In genomic region chr7:138847316-138848027, GRCm38 (mm10) we compare ENCODE assay signal across 8 mouse cellular contexts. TPM values are rescaled to one million over a fixed set of nuclear protein-coding genes. Genes with fewer than 3 reads are reported as not detected.
DNase-seq lines count a peak whose midpoint lies in the region; ATAC-seq and TF ChIP-seq lines count a peak whose summit lies in the region.

No protein-coding gene starts in this region.

- 37% methylated on average over 13 of the region's 13 CpGs for WGBS in kidney, postnatal 0 days
- WGBS in neural tube, embryonic 12.5 days, result 52% methylated on average over 13 of the region's 13 CpGs

- peak; percentile 9 for DNase-seq in kidney, postnatal 0 days (ENCODE audit: low spot score)
- no peak for DNase-seq in kidney, postnatal 14 days
- DNase-seq in c-Kit-negative CD71-positive TER-119-positive erythroid progenitor cells, embryonic 14.5 days (ENCODE audit: low read depth, low spot score), result peak; percentile 11
- DNase-seq in induced T-regulatory cell, adult 2 months (ENCODE audit: low read depth), result peak; percentile 44
- no peak for DNase-seq in gastrocnemius, adult 8-10 months (ENCODE audit: low spot score in 2 of 2)
- no peak for DNase-seq in gastrocnemius, postnatal 4 days (ENCODE audit: low spot score in 2 of 2)

- peak overlapping the region; percentile 91 for H3K4me2 ChIP-seq in kidney, postnatal 0 days (ENCODE audit: low read length)
- H3K4me2 ChIP-seq in neural tube, embryonic 12.5 days (replicated peaks), result peak overlapping the region; percentile 75

- H3K36me3 ChIP-seq in kidney, postnatal 0 days (ENCODE audit: insufficient read depth, low read length), result no peaks in the 10 kb centered on the region; the same call in 1 of the 2 replicates
- peaks cover 9% of the 10 kb centered on the region for H3K36me3 ChIP-seq in neural tube, embryonic 12.5 days

- ATAC-seq in kidney, postnatal 0 days (replicated peaks; ENCODE audit: low FRiP score, low read depth), result no peak
- no peak for ATAC-seq in neural tube, embryonic 12.5 days (ENCODE audit: low FRiP score, low read depth)
- ATAC-seq in megakaryocyte progenitor cell, adult 5-6 weeks (replicated peaks; ENCODE audit: poor library complexity), result no peak

- peaks cover 32% of the 10 kb centered on the region for H3K4me1 ChIP-seq in kidney, postnatal 0 days (replicated peaks; ENCODE audit: insufficient read depth, low read length)
- peaks cover 56% of the 10 kb centered on the region for H3K4me1 ChIP-seq in neural tube, embryonic 12.5 days

- peak overlapping the region; percentile 96 for H3K4me3 ChIP-seq in kidney, postnatal 0 days (replicated peaks; ENCODE audit: low read depth, low read length)
- H3K4me3 ChIP-seq in neural tube, embryonic 12.5 days, result peak overlapping the region; percentile 100

- peak overlapping the region; percentile 90 for H3K9ac ChIP-seq in kidney, postnatal 0 days (ENCODE audit: low read depth, low read length)
- peak overlapping the region; percentile 96 for H3K9ac ChIP-seq in neural tube, embryonic 12.5 days

- H3K27ac ChIP-seq in kidney, postnatal 0 days, result 0 out of 2 replicates have a peak overlapping the region, but pooled peaks have one; percentile 96
- no peak overlapping the region for H3K27ac ChIP-seq in neural tube, embryonic 12.5 days

- TF ChIP-seq CTCF in kidney, postnatal 0 days (IDR thresholded peaks at IDR 0.05; ENCODE audit: low read depth), result no peak

- H3K9me3 ChIP-seq in kidney, postnatal 0 days (replicated peaks; ENCODE audit: low read length), result no peaks in the 10 kb centered on the region
- no peaks in the 10 kb centered on the region for H3K9me3 ChIP-seq in neural tube, embryonic 12.5 days

- H3K27me3 ChIP-seq in kidney, postnatal 0 days (ENCODE audit: insufficient read depth, low read length), result no peaks in the 10 kb centered on the region
- no peaks in the 10 kb centered on the region for H3K27me3 ChIP-seq in neural tube, embryonic 12.5 days (replicated peaks)

RNA-seq across cellular contexts. Expression of gene Mapk1ip1, which starts 1.4 kb away (rescaled TPM):
- 16.5 and 19.5 TPM in 2 replicates for polyA plus RNA-seq in kidney, postnatal 0 days (2015; fragmentation: Nextera tagmentation; extraction: Ambion mirVana)
- 20.0 and 20.1 TPM in 2 replicates for polyA plus RNA-seq in neural tube, embryonic 12.5 days (2016; fragmentation: Nextera tagmentation; extraction: Ambion mirVana)
- total RNA-seq in megakaryocyte progenitor cell, adult 5-6 weeks (2015), result 12.4 and 16.8 TPM in 2 replicates
- 10.6 and 13.0 TPM in 2 replicates for total RNA-seq in megakaryocyte progenitor cell, adult 5-6 weeks (2017)
- total RNA-seq in gastrocnemius, adult 8-10 months (2022), result 10 to 100 TPM; 23.4 to 29.4 (median 24.6) TPM
- total RNA-seq in gastrocnemius, postnatal 4 days (2021), result 10 to 100 TPM; 13.7 to 17.7 TPM

RNA-seq across cellular contexts. Expression of gene Ppp2r2d, which starts 1.6 kb away (rescaled TPM):
- 32.1 and 33.2 TPM in 2 replicates for polyA plus RNA-seq in kidney, postnatal 0 days (2015; fragmentation: Nextera tagmentation; extraction: Ambion mirVana)
- 75.1 and 81.4 TPM in 2 replicates for polyA plus RNA-seq in neural tube, embryonic 12.5 days (2016; fragmentation: Nextera tagmentation; extraction: Ambion mirVana)
- total RNA-seq in megakaryocyte progenitor cell, adult 5-6 weeks (2015), result 32.5 and 37.0 TPM in 2 replicates
- total RNA-seq in megakaryocyte progenitor cell, adult 5-6 weeks (2017), result 33.2 and 33.8 TPM in 2 replicates
- 10 to 100 TPM; 38.1 to 42.4 (median 41.0) TPM for total RNA-seq in gastrocnemius, adult 8-10 months (2022)
- total RNA-seq in gastrocnemius, postnatal 4 days (2021), result 10 to 100 TPM; 33.4 to 42.1 TPM

Comparison
In these comparisons a context has a peak if more than half of its experiments do, and no peak if none do; other contexts are left out.
1. DNase-seq: peak in kidney, postnatal 0 days (single experiment), c-Kit-negative CD71-positive TER-119-positive erythroid progenitor cells, embryonic 14.5 days (single experiment) and induced T-regulatory cell, adult 2 months (single experiment); none in kidney, postnatal 14 days (single experiment), gastrocnemius, adult 8-10 months (0 of 2) and gastrocnemius, postnatal 4 days (0 of 2).